Mouse (Mus musculus) skeletal muscle tissue, adult 2 months (tissue): ENCODE data around the gene Zfp575.
A peak's percentile ranks its signal among the peaks of the same experiment; 100 is the strongest.
"Not testable (repeated sequence)": the region's sequence is repeated elsewhere in the genome, so short reads cannot be mapped to it uniquely, and the experiment has no call there.

Experiments used
- DNase-seq: peaks from one replicate; pipeline ENCODE4 v3.0.0-alpha.2; 2012; ENCODE audit warnings: low read depth, low spot score

Zfp575 gene

DNA sequence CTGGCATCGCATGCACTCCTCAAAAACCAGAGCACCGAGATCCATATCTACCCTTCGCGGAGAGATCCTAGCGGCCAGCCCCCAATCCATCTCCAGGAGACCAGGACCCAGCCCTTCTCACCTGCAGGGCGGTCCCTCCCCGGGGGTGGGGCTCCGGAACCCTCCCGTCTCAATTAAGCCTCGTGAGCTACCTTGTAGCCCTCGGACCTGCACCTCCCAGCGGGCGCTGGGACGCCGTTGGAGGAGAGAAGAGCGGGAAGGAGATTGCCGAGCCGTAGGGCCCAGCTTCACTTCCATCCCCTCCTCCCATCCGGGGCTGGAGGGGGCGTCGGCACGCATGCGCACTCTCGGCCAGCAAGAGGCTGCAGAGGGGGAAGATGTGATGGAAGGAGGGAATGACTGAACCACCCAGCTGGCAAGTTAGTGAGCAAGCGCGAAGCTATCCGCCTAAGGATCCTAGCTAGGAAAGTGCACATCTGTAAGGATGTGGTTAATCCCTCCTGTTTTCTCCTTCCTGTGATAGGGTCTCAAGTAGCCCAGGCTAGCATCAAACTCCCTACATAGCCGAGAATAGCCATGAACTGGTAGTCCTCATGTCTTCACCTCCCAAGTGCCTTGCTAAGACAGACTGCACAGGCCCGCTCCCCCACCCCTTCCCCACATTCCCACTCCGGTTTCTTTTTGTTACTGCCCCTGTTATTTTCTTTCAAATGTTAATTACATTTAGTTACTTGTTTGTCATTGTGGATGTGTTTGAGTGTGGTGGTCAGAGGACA lies at the start of gene Zfp575, which contains the start of gene Ethe1:
TSS of gene Zfp575 (minus strand) at position 312 of the 776 bp plus-strand sequence.
TSS of gene Ethe1 (plus strand) at position 214 of the 776 bp plus-strand sequence.
- peak; percentile 34 for DNase-seq

GRCm38 (mm10) chr7:24637046-24637445 lies 49.6 kb upstream of the Zfp575 start:
- no peak for DNase-seq

GRCm38 (mm10) chr7:24636264-24636663 lies 48.8 kb upstream of the Zfp575 start, which contains the start of gene Lypd3:
Lypd3 (plus strand) TSS chr7:24636550.
- no peak for DNase-seq

DNA sequence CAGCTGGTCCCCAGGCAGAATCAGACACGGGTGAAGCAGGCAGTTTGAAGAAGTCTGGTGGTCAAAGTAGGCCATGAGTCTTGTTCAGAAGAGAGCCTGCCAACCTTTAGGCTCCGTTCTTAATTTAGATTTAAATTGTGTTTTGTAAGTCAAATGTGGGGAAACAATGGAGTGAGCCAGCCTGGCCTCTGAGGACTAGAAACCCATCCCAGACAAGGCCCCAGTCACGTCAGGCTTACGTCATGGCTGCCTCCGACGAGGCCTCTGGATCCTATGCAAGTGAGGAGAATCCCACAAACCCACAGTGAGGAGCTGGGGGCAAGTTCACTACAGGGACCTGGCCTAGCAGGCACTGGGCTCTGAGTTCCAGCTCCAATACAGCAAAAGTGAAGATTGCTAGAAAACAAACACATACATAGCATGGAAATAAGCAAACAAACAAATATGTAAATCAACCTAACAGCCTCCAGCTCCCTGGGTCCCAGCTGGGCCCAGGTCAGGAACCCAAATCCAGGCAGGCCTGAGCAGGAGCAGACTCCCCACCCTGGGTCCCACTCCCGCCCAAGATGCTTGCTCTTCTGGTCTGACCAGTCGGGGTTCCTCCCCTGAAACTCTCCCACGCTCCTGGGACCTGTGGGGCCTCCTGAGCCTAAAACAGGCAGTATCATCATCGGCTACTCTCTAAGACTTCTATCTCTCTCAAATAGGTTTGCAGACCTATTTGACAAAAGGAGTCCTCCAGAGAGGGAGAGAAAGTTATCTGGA lies 42.9 kb upstream of the Zfp575 start:
- no peak for DNase-seq

- no peak for DNase-seq
Measured at GRCm38 (mm10) chr7:24629672-24630071, 42.2 kb upstream of the Zfp575 start.

DNA sequence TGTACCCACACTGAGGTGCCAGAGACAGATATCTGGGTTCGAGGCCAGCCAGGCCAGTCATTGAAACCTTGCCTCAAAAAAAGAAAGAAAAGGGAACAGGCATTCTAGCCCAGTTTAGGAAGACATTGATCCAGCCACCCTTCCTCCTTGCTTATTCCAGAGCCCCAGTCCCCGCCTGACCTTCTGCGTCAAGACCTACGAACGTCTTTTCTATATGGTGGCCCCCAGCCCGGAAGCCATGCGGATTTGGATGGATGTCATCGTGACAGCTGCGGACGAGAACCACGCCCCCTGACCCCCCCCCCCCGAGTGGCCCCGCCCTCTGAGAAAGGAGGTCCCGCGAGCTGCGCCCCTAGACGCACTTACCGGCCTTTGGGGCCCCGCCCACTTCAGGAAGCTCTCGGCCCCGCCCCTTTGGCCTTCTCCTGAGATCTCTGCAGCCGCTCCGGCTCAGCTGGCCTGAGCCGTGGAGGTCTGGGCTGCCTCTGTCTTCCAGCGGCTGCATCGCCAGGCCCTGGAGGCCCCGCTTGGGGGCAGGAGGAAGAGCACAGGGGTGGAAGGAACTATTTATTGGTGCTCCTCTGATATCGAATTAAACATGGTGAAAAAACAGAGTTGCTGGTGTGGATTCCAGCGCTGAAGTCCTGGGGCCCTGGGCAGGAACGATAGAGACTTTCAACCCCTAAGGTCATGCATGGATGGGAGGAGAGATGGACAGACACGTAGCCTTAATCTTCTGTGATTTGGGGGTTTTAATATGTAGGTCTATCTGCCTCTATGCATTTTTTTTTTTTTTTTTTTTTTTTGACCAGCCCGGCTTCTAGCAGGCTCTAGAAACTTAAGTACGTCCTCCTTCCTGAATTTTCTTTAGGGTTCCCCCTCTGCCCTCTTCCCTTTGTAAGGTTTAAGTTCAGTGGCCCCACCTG lies 41.5 kb upstream of the Zfp575 start:
- DNase-seq, result peak; percentile 77

DNA sequence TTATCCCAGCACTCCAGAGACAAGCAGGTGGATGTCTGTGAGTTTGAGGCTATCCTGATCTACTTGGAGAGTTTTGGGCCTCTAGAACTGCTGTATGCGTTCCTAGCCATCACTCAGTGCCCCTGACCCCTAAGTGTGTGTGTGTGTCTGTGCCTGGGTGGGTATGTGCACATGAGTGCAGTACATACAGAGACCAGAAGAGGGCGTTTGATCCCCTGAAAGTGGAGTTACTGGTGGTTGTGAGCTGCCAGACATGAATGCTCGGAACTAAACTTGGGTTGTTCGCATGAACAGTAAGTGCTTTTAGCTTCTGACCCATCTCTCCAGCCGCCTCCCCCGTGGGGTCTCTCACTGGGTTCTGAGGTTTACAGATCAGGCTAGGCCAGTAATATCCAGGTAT lies 35.5 kb upstream of the Zfp575 start:
- no peak for DNase-seq

DNA sequence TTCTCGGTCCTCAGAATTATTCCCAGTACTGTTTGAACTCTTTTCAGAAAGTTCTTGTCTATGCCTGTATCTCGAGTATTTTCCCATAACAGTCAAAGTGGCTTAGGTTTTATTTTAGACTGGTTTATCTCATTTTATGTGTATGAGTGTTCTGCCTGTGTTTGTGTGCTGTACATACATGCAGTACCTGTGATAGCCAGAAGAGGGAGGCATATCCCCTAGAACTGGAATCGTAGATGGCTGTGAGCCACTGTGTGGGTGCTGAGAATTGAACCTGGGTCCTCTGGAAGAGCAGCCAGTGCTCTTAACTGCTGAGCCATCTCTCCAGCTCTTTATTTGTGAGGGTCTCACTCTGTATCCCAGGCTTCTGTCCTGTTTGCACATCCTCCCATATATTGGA lies 33.8 kb upstream of the Zfp575 start:
- no peak for DNase-seq

DNA sequence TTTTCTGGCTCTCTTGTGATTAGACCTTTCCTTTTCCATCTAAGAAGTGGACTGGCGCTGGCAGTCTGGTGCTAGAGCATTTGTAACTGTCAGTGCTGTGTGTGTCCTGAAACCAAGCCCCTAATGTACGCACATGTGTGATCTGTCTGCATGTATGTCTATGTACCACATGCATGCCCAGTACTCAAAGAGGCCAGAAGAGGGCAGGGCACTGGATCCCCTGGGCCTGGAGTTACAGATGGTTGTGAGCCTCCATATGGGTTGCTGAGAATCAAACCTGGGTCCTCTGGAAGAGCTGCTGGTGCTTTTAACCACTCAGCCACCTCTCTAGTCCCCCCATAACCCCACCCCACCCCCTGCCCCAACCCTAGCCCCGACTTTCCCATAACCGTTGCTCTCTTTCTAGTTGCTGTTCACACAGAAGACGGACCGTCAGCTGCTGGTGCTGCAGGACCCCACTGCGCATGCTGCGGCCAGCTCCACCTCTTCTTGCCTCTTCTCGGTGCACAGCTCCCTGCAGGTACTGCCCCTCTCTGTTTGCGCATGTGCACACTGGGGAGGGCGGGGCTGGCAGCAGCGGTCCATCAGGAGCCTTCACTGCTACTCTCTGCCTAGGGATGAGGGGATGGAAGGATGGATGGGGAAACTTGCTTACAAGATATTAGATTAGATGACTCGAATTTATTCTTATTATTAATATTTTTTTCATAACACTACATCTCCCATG lies 32.4 kb upstream of the Zfp575 start:
- no peak for DNase-seq

DNA sequence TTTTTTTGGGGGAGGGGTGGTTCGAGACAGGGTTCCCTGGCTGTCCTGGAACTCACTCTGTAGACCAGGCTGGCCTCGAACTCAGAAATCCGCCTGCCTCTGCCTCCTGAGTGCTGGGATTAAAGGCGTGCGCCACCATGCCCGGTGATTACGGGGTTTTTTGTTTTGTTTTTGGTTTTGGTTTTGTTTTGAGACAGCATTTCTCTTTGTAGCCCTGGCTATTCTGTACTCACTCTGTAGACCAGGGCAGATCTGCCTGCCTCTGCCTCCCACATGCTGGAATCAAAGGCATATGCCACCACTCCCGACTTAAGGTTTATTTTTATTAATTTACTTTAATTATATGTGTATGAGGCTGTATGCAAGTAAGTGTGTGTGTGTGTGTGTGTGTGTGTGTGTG lies 30.9 kb upstream of the Zfp575 start:
- DNase-seq, result not testable (repeated sequence)

DNA sequence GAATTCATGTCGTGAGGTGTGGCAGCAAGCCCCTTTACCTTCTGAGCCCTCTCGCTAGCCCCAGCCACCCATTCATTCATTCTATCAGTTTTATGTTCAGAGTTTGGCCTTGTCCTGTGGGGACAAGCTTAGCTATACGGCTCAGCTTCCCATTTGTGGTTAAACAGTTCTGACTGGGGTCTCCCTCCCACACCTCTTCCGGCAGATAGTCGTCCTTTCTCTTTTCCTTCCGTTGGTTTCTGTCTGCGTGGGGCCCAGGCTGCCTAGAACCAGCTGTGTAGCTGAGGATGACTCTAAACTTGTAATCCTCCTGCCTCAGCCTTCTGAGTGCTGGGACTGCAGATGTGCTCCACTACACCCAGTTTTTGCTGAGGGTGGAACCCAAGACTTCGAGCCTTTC lies 30.3 kb upstream of the Zfp575 start:
- DNase-seq, result no peak

DNA sequence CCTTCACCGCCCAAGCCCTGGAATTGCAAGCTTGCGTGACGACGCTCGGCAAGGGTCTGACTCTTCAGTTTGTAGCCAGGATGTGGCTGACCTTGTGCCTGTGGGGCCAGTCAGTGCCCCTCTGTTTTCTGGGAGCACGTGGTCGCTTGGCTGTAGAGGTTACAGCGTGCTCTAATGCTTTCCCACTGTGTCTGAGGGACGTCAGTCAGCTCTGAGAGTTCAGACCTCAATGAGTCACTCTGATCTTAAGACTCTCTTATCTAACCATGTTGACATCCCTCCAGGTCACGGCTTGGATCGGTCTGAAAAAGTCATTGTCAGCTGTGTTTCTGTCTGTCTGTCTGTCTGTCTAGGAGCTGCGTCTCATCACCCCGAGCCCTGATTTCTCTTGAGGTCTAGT lies 27.4 kb upstream of the Zfp575 start:
- DNase-seq, result no peak

DNA sequence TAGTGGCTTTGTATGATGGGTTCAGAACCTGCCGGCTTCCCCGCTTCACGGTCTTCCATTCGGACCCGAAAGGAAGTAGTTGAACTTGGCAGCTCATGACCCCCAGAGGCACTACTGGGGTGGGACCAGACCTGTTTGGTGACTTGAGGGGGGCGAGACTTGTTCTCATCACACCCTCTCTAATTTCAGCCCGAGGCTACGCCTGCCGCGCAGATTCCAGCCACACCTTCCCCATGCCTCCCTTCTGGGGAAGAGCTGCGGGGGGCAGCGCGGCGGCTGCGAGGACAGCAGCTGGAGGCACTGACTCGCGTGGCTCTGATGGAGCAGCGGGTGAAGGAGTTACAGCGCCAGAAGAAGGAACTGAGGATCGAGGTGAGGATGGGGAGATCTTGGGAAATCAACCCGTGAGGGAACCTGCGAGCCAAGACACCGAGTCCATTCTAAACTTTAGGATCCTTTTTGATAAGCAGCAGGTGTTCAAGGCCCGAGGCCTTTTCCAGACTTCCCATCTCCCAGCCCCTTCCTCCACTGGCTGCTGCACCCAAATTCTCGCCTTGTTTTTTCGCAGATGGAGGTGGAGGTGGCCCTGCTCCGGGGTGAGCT lies 25.0 kb upstream of the Zfp575 start:
- DNase-seq, result no peak

DNA sequence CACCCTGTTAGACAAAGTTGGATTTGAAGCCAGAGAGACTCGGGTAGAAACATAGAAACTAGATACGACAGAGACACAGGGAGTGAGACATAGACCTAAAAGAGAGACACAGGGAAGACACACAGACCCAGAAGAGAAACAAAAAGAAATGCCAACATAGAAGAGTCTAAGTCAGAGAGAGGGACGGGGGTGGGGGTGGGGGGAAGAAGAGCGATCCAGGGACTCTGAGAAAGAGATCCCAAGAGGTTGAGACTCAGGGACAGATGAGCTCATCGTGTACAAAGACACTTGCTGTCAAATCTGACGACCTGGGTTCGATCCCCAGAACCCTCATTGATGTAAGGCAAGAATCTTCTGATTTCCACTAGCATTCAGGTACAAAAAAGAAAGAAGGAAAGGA lies 24.3 kb upstream of the Zfp575 start:
- no peak for DNase-seq

GRCm38 (mm10) chr7:24610879-24611494 lies 23.5 kb upstream of the Zfp575 start:
- peak; percentile 74 for DNase-seq

DNA sequence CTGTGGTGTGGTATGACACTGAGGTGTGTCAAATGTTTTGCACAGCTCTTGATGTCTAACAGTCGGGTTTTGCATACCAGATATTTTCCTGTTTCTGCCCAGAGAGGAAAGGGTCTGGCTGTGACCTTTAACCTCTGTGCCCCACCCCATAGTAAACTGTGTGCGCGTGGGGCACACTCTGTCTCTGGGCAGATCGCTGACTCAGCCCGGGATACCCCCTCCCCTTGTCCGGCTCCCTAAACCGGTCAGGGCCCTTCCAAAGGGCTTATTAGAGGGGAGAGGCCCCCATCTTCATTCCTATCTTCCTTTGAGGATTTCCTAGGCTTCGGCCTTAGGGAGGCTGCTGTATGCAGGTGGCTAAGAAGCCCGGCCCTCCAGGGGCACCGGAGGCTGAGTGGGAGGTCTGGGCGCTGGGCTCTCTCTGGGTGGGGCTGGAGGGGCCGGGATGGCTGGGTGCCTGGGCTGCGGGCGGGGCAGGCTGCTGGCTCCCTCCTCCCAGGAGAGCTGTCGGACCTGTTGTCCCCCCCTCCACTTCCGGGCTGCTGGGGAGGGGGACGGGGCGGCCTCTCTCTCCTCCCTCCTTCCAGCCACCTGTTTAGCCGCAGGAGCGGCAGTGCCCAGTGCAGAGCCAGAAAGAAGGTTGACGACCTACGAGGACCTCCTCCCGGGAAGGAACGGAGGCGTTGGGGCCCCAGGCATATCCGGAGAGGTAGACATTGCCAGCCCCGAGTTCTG lies 22.9 kb upstream of the Zfp575 start, which contains the start of gene Phldb3:
TSS of gene Phldb3 (plus strand) at position 620 of the 735 bp plus-strand sequence.
- DNase-seq, result no peak

GRCm38 (mm10) chr7:24608561-24608960 lies 21.1 kb upstream of the Zfp575 start:
- DNase-seq, result no peak

DNA sequence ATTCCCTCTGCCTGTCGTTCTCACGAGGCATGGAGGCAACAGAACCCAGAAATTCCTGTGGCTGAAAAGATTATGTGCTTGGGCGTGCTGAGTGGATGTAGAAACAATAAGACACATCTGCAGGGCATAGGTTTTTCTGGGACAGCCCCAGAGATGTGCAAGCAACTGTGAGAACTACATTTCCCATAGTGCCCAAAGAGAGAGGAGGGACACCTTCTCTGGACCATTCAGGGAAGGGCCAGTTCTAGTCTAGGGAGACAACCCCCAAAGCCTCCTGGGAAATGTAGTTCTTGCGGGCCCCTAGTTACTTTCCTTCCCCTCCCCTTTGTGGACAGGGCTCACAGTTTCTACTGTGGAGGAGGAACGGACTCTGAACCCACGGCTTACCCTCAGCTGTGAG lies 20.6 kb upstream of the Zfp575 start:
- peak; percentile 72 for DNase-seq

- no peak for DNase-seq
Measured at GRCm38 (mm10) chr7:24606046-24606445, 18.6 kb upstream of the Zfp575 start.
